Mouse (Mus musculus) MN1 (cell line): ENCODE results near the gene Wdr46.

Source experiments
- DNase-seq: peaks from one replicate; pipeline ENCODE4 v3.0.0-alpha.2; 2016; ENCODE audit warnings: low spot score

Gene Wdr46

GRCm38 (mm10) chr17:33911813-33912414 is 28.5 kb upstream of the Wdr46 start:
- no peak for DNase-seq

- no peak for DNase-seq
Observed at GRCm38 (mm10) chr17:33913264-33913663, 27.2 kb upstream of the Wdr46 start.

GRCm38 (mm10) chr17:33913905-33914304 is 26.6 kb upstream of the Wdr46 start:
- DNase-seq, result no peak

- DNase-seq, result no peak
Observed at GRCm38 (mm10) chr17:33914969-33915391, 25.5 kb upstream of the Wdr46 start.

- peak; percentile 99 for DNase-seq
Observed at GRCm38 (mm10) chr17:33915671-33916250, 24.7 kb upstream of the Wdr46 start, which contains the start of the genes Tapbp and Zbtb22. Gene Tapbp, plus strand, starts transcription at chr17:33915899. Gene Zbtb22, plus strand, starts transcription at chr17:33915904.

- DNase-seq, result peak; percentile 38
Observed at GRCm38 (mm10) chr17:33916294-33916693, 24.2 kb upstream of the Wdr46 start.

GRCm38 (mm10) chr17:33916847-33917655 is 23.4 kb upstream of the Wdr46 start:
- DNase-seq, result no peak

GRCm38 (mm10) chr17:33917656-33918292 is 22.7 kb upstream of the Wdr46 start:
- DNase-seq, result no peak

- DNase-seq, result peak; percentile 45
Observed at GRCm38 (mm10) chr17:33918293-33919203, 21.9 kb upstream of the Wdr46 start.

- DNase-seq, result peak; percentile 93
Observed at GRCm38 (mm10) chr17:33919351-33920281, 20.8 kb upstream of the Wdr46 start.

GRCm38 (mm10) chr17:33920282-33921097 is 20.0 kb upstream of the Wdr46 start:
- peak; percentile 90 for DNase-seq

- no peak for DNase-seq
Observed at GRCm38 (mm10) chr17:33921361-33921760, 19.1 kb upstream of the Wdr46 start.

GRCm38 (mm10) chr17:33924577-33925283 is 15.7 kb upstream of the Wdr46 start:
- peak; percentile 68 for DNase-seq

GRCm38 (mm10) chr17:33925406-33926116 is 14.9 kb upstream of the Wdr46 start:
- DNase-seq, result no peak

- DNase-seq, result no peak
Observed at GRCm38 (mm10) chr17:33926207-33926932, 14.1 kb upstream of the Wdr46 start.

- no peak for DNase-seq
Observed at GRCm38 (mm10) chr17:33928251-33928947, 12.1 kb upstream of the Wdr46 start.
